Mouse (Mus musculus) spleen, adult 2 months (tissue): Measurements from ENCODE around the gene Prkg1.

Experiments used
- CTCF ChIP-seq: fragments of 200-500 bp; IDR thresholded peaks from 2 replicates; pipeline ENCODE4 v1.5.1; 2011; ENCODE audit warnings: mild to moderate bottlenecking, inconsistent platforms; ENCODE audit not compliant: insufficient read depth, insufficient read length, insufficient replicate concordance; ENCODE audit errors: extremely low read depth
- POLR2A ChIP-seq: fragments of 200-500 bp; IDR thresholded peaks from 2 replicates; pipeline ENCODE4 v1.6.1; 2011; ENCODE audit warnings: low read depth, low read length, inconsistent platforms

DNA sequence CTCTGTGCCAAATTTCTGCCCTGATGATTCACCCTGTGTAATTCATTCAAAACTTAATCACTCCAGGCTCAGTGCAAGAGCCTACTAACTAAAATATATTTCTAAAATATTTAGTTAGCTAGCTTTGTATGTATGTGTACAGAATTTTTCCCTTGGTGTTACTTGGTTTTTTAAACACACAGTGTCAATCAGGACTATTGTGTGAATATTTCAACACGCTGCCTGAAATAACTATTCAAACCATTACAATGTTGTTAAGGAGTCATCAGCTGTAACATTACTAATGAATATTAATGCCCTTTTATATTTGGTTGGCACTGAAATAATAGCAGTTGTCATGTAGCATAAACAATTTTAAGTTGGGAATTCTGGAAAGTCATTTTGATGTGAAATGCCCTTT is 502.4 kb downstream of the Prkg1 start:
- TF ChIP-seq CTCF (no peak), POLR2A (no peak)
